Mouse (Mus musculus) gastrocnemius, adult 2 months (tissue): Measurements from ENCODE around the gene Ttc12. TPM values are rescaled to one million over a fixed set of nuclear protein-coding genes. Genes with fewer than 3 reads are reported as not detected.
A peak's percentile ranks its signal among the peaks of the same experiment; 100 is the strongest.

Experiments used
- DNase-seq: peaks from one replicate; pipeline ENCODE4 v3.0.0; 2022
- H3K27ac ChIP-seq: fragments of 200-600 bp; 2 replicates; pipeline ENCODE4 v1.8.1; 2022; ENCODE audit warnings: mild to moderate bottlenecking
- H3K4me3 ChIP-seq: fragments of 200-600 bp; 2 replicates; pipeline ENCODE4 v1.8.1; 2022; ENCODE audit warnings: mild to moderate bottlenecking, moderate library complexity
- CTCF ChIP-seq: fragments of 200-600 bp; IDR thresholded peaks from 2 replicates; pipeline ENCODE4 v1.8.1; 2022; ENCODE audit warnings: antibody characterized with exemption, mild to moderate bottlenecking, moderate library complexity
- intact Hi-C: fragments of 180-260 bp; cut with DNase I; formaldehyde crosslinking; loops from one replicate; pipeline ENCODE4 v1.15.1; 2025
- total RNA-seq, 2 experiments: library from RNA; stranded (reverse); gene quantifications; 2 replicates each; pipeline ENCODE4 v1.2.3; 2021

Ttc12 gene
- total RNA-seq, 2 experiments from 2014 or later = 0.89 to 0.97 TPM

DNA sequence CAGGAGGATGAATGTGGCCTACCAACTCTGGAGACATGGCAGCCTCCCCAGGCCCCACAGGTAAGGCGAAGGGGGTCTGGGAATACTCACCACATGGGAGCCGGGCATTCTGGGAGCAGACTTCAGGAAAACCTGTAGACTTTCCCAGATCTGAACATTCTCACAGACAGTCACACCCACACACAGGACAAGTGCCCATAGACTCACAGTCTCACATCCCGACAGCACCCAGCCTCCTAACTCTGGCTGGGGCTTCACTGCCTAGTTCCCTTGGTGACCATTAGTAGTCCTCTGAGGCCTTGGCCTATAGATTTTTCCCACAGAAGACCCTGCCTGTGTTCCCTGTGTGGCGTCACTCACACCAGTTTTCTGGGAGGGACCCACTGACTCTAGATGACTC lies 24.6 kb upstream of the Ttc12 start:
- Histone ChIP-seq H3K4me3 (no peak overlapping the region), H3K27ac (no peak overlapping the region)
- no peak for DNase-seq
- intact Hi-C loops = no loop called here
- TF ChIP-seq CTCF = no peak

DNA sequence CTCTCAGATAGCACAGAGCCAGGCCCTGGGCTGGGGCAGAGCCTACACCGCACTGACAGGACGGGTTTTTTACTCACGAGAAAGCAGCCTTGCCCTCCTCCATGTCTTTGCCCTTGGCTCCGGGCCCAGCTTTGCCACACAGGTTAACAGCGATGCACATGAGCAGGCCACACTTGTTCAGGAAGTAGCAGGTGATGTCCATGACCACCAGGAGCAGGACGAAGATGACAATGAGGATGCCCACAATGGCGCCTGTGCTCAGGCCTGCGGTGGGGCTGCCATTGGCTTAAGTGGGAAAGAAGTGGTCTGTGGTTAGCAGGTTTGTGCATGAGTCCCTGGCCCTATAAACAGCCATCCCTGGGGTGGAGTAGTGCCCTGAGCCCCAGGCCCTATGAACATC lies 23.6 kb upstream of the Ttc12 start:
- no peak for DNase-seq
- Histone ChIP-seq H3K4me3 (no peak overlapping the region), H3K27ac (no peak overlapping the region)
- intact Hi-C loops = no loop called here
- no peak for TF ChIP-seq CTCF

DNA sequence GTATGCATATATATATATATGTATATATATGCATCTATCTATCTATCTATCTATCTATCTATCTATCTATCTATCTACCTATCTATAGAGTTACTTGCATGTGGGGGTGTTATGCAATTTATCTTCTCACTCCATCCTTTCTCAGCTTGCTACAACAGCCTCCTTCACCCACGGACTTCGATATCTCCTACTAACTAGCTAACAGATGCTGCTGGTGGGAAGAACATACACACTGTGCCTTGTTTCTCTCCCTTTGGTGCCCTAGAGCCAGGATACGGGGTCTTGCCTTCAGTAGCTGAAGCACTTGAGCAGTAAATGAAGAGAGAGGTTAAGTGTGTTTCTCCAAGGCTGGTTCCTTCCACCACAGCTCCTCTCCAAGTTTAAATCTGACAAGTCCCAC lies 23.1 kb upstream of the Ttc12 start:
- Histone ChIP-seq H3K4me3 (no peak overlapping the region), H3K27ac (no peak overlapping the region)
- no peak for DNase-seq
- no peak for TF ChIP-seq CTCF
- intact Hi-C loops = no loop called here

DNA sequence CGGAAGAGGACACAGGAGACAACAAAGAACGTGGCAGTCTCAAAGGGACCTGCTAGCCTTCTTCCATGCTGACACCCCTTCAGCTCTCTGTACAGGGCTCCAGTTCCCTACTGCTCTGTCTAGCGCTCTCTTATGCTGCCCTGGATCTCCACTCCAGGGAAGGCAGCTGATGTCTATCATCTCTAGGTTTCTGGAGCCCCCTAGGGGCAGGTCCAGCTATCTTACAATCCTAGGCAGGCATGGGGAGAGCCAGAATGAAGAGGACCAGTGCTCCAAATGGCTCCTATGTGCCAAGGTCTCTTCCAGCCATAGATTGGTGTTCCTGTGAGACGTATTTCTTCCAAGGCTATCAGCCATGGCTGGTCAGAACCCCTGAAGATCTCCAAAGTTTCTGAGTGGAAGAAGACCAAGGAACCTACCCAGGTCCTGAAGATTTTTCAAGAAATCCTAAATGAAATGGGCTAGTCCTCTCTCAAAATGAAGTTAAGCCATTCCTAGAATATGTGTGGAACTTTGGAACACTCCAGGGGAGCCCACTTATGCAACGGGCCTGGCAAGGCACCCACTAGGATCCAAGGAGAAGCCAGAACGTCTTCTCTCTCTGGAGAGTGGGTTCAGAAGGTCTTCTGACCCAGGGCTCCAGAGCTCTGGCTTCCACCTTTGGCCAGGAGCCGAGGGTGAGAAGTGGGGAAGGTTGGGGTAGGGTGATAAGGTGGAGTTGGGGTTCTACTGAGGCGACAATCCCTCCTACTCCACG lies 22.0 kb upstream of the Ttc12 start:
- intact Hi-C loops = no loop called here
- DNase-seq = peak; percentile 20

DNA sequence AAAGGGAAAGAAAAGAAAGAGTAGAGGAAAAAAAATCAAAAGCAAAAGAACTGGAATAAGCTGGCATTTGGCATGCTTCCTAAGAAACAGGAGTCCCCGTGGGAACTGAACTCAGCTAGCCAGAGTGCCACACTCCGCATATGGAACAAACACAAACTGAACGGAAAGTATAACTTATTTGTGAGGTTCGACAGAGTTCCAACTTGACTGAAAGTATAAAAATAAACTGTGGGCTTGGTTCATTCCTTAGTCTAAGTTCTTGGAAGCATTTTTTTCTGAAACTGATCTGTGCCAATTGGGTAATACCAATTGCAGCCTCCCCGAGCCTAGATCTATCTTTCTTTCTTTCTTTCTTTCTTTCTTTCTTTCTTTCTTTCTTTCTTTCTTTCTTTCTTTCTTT lies 18.6 kb upstream of the Ttc12 start:
- H3K27ac ChIP-seq = no peak overlapping the region
- TF ChIP-seq CTCF = no peak
- intact Hi-C loops = no loop called here
- H3K4me3 ChIP-seq = no peak overlapping the region
- DNase-seq = no peak

More for the DNA sequence above, 22.0 kb upstream of the Ttc12 start:
- H3K27ac ChIP-seq = no peak overlapping the region
- peak; percentile 18; the same call in 1 of the 2 replicates for TF ChIP-seq CTCF
- no peak overlapping the region for H3K4me3 ChIP-seq

DNA sequence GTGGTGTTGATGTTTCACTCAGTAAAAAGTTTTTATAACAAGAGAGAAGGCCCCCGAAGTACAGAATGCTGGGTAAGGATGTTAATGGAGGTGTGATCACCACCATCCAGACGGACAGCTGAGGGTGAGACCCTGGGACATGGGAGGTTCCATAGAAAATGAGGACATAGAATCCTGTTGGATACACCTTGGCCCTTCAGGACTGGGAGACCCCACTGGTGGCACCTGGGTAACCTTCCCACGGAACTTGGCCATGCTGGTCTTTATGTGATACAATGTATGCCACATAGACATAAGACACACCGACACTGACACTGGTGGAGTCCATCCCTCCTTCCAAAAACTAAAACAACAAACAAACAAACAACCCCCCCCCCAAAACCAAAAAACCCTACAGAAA lies 16.2 kb upstream of the Ttc12 start:
- no peak for TF ChIP-seq CTCF
- Histone ChIP-seq H3K27ac (no peak overlapping the region), H3K4me3 (no peak overlapping the region)
- intact Hi-C loops = no loop called here
- DNase-seq = no peak

DNA sequence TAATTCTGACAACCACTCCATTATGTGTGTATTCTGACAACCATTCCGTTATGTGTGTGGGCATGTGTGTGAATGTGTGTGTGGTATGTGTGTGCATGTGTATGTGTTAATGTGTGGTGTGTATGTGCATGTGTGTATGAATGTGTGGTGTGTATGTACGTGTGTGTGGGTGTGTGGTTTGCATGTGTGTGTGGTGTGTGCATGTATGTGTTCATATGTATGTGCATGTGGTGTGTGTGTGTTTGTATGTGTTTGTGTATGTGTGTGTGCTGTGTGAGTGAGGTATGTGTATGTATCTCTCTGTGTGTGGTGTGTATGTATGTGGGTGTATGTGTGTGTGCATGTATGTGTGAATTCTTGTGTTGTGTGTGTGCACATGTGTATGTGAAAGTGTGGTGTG lies 13.9 kb upstream of the Ttc12 start:
- DNase-seq = no peak
- TF ChIP-seq CTCF = no peak
- no peak overlapping the region for H3K27ac ChIP-seq
- intact Hi-C loops = no loop called here
- no peak overlapping the region for H3K4me3 ChIP-seq

DNA sequence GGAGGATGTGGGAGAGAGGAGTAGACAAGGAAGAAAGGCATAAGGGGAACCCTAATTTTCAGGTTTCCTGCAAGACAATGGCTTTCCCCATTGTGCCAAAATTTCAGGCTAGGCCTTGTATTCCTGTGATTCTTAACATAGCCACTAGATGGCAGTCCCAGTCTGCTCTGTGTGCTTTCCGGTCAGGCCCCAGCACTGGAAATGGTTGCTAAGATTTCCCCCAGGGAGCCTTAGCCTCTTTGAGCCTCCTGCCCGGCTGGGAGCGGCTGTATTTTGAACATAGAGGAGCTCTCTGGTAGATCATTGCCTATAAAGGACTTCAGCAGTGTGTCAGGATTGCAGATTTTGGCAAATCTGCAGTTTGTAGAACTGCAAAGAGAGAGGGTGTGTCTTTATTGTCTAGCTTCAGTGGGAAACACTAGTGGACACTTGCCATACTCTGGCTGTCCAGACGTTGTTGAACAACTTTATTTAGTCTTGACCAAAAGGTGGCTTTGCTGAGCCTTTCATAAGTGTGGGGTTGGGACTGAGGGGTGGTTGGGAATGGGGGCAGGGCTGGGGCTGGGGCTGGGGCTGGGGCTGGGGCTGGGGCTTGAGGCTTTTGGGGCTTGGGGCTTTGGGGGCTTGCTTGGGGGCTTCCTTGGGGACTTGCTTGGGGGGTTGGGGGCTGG lies 8.1 kb upstream of the Ttc12 start:
- peak; percentile 97 for TF ChIP-seq CTCF
- Histone ChIP-seq H3K4me3 (no peak overlapping the region), H3K27ac (no peak overlapping the region; the same call in 1 of the 2 replicates)
- intact Hi-C loops = loop anchor here (1.0 to 2.0 kb wide), 3 partner anchors 677 to 1035 kb away; partner anchors contain the start of gene Pts
- DNase-seq = peak; percentile 64

DNA sequence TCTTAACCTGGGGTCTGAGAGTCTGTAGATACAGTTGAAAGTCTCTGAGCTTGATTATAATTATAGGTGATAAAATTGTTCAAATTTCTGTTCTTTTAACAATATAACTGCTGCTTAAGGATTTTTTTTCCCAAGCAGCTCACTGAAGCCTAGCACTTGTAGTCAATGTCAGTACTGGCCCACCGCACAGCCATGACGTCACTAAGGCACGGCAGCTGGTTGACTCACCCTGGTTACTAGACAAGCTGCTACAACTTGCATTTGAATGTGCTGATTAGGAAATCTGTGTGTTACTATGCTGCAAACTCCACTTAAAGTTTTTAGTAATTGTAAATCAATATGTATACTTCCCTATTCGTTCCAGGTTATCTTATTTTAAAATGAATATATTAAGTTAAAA lies 4.6 kb upstream of the Ttc12 start:
- Histone ChIP-seq H3K27ac (no peak overlapping the region), H3K4me3 (no peak overlapping the region)
- no peak for DNase-seq
- intact Hi-C loops = no loop called here
- TF ChIP-seq CTCF = no peak

DNA sequence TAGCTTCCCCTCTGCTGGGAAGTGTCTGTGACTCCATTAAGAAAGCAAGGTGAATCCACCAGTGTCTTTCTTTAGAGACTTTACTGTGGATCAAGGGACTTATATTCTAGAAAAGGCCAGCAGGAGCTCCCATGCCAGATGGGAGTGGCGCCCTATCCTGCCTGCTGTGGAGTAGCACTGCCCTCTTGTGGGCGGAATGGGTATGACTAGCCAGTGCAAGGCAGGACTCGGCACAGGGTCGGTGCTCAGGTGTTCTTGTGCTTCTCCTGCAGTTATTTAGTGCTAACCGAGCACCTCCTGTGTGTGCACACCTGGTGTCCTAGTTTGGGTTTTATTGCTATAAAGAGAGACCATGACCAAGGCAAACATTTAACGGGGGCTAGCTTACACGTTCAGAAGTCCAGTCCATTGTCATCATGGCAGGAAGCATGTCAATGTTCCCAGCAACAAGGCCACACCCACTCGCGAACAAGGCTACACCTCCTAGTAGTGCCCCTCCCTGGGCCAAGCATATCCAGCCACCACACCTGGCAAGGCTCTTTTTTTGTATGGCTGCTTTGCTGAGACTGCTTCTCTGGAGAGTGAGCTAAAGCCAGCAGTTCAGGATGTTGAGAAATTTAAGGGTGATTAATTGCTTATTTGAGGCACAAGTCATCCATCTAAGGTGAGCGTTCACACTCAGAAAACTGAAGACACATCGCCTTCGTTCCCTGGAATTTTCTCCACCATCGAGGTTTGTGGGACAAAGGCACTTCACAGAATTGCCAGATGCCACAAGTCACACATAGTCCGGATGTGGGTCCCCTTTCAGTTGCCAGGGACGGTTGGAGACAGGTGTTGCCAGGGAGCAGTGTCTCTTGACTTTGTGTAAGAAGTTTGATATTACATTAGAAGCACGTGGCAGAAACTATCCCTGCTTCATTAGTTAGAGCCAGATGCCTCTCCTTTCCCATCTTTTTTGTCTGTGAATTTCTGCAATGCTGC lies 3.2 kb upstream of the Ttc12 start:
- DNase-seq = peak; percentile 87
- no peak for TF ChIP-seq CTCF
- intact Hi-C loops = loop anchor here (1.0 kb wide), 1 partner anchor 242 kb away; no protein-coding TSS in a partner anchor
- Histone ChIP-seq H3K27ac (no peak overlapping the region), H3K4me3 (peak overlapping the region; percentile 26; the same call in 1 of the 2 replicates)

DNA sequence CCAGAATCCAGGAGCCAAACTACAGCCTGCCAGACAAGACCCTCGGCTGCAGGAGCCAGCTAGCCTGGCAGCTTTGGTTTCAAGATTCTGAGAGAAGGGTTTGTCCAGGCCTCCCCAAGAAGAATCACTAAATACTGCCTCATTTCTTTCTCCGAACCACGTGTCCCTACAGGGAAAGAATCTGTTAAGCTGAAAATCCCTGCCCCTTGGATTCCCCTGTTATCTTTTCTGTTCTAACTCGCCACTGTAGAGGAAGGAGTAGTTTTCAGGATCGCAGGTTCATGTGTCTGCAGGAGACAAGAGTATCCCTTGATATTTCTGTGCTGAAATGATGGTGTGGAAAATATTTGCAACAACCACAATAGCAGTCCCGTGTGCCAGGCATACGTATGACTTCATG lies 2.2 kb upstream of the Ttc12 start:
- DNase-seq = no peak
- Histone ChIP-seq H3K27ac (no peak overlapping the region), H3K4me3 (no peak overlapping the region)
- TF ChIP-seq CTCF = no peak
- intact Hi-C loops = no loop called here

DNA sequence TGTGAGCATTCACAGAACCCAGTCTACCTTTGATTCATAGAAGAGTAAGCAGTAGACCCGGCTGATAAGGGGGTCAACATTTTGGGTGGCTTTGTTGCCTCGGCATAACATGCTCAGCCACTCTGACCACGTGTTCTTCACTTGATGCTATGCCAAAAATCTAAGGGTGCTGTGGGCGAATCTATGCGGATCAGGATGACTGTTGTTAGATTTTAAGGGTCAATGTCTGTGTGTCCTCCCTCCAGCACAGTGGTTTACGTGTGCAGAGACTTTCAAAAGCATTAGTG lies 1.6 kb upstream of the Ttc12 start:
- intact Hi-C loops = loop anchor here (1.0 kb wide), 1 partner anchor 406 kb away; the partner anchor contains the start of gene Tmprss5
- no peak for TF ChIP-seq CTCF
- no peak for DNase-seq
- no peak overlapping the region for H3K4me3 ChIP-seq
- H3K27ac ChIP-seq = no peak overlapping the region
